10 mouse cellular contexts compared by ENCODE assay signal in genomic region chr16:63016144-63016543, GRCm38 (mm10).
DNase-seq lines count a peak whose midpoint lies in the region; ATAC-seq and TF ChIP-seq lines count a peak whose summit lies in the region.
"Had no signal": no experiment of that assay in that cellular context is flagged by ENCODE, and none has a peak within 500 bp of the region (broad histone marks: within the 10 kb centered on the region; RNA-seq: fewer than 3 reads in every experiment).

No protein-coding gene starts in this region.

- no peak overlapping the region for H3K4me2 ChIP-seq in intestine, postnatal 0 days (replicated peaks; ENCODE audit: low read depth)
- no peak overlapping the region for H3K4me2 ChIP-seq in intestine, embryonic 15.5 days (replicated peaks)
- no peak overlapping the region for H3K4me2 ChIP-seq in hindbrain, embryonic 11.5 days (replicated peaks; ENCODE audit: low read depth, low read length)
- no peak overlapping the region for H3K4me2 ChIP-seq in intestine, embryonic 16.5 days (ENCODE audit: low read depth, low read length)
- H3K4me2 ChIP-seq: hindbrain, embryonic 15.5 days; neural tube, embryonic 13.5 days had no signal

- H3K4me3 ChIP-seq in intestine, postnatal 0 days (ENCODE audit: low read depth, low read length) = no peak overlapping the region
- H3K4me3 ChIP-seq in intestine, embryonic 15.5 days (replicated peaks) = no peak overlapping the region
- H3K4me3 ChIP-seq in hindbrain, embryonic 11.5 days (ENCODE audit: low read depth, low read length) = no peak overlapping the region
- H3K4me3 ChIP-seq in small intestine, adult 2 months (ENCODE audit: low read depth, low read length) = no peak overlapping the region
- H3K4me3 ChIP-seq in intestine, embryonic 16.5 days (ENCODE audit: low read length) = no peak overlapping the region
- H3K4me3 ChIP-seq: hindbrain, embryonic 15.5 days; neural tube, embryonic 13.5 days had no signal

- H3K36me3 ChIP-seq in intestine, postnatal 0 days (ENCODE audit: control insufficient read depth, insufficient read depth) = no peaks in the 10 kb centered on the region
- no peaks in the 10 kb centered on the region for H3K36me3 ChIP-seq in intestine, embryonic 15.5 days
- no peaks in the 10 kb centered on the region for H3K36me3 ChIP-seq in hindbrain, embryonic 11.5 days (ENCODE audit: control insufficient read depth, insufficient read depth, low read length)
- H3K36me3 ChIP-seq in small intestine, adult 2 months (ENCODE audit: control insufficient read depth, insufficient read depth, low read length) = no peaks in the 10 kb centered on the region
- no peaks in the 10 kb centered on the region for H3K36me3 ChIP-seq in intestine, embryonic 16.5 days (ENCODE audit: control insufficient read depth, insufficient read depth, low read length)
- H3K36me3 ChIP-seq: hindbrain, embryonic 15.5 days; neural tube, embryonic 13.5 days had no signal

- no peaks in the 10 kb centered on the region for H3K4me1 ChIP-seq in intestine, postnatal 0 days (replicated peaks; ENCODE audit: control insufficient read depth, insufficient read depth, low read length)
- no peaks in the 10 kb centered on the region for H3K4me1 ChIP-seq in intestine, embryonic 15.5 days (replicated peaks)
- H3K4me1 ChIP-seq in hindbrain, embryonic 11.5 days (replicated peaks; ENCODE audit: control insufficient read depth, insufficient read depth, low read length) = no peaks in the 10 kb centered on the region
- no peaks in the 10 kb centered on the region for H3K4me1 ChIP-seq in small intestine, adult 2 months (ENCODE audit: control insufficient read depth, insufficient read depth, insufficient read length, low read length)
- H3K4me1 ChIP-seq in intestine, embryonic 16.5 days (ENCODE audit: control insufficient read depth, insufficient read depth, low read length) = no peaks in the 10 kb centered on the region
- H3K4me1 ChIP-seq: hindbrain, embryonic 15.5 days; neural tube, embryonic 13.5 days had no signal

- peak; percentile 46 for DNase-seq in A20 (ENCODE audit: low read depth, low spot score)
- peak; percentile 0 for DNase-seq in c-Kit-positive CD71-positive TER-119-positive erythroid progenitor cells, embryonic 14.5 days (ENCODE audit: low spot score)
- DNase-seq in hindbrain, embryonic 11.5 days (ENCODE audit: low spot score) = peak; percentile 66
- no peak for DNase-seq in thymus, postnatal 36 days

- H3K27ac ChIP-seq in intestine, postnatal 0 days (ENCODE audit: low read depth, low read length) = no peak overlapping the region
- no peak overlapping the region for H3K27ac ChIP-seq in intestine, embryonic 15.5 days
- H3K27ac ChIP-seq in hindbrain, embryonic 11.5 days (ENCODE audit: low read depth, low read length) = no peak overlapping the region
- no peak overlapping the region for H3K27ac ChIP-seq in small intestine, adult 2 months (ENCODE audit: insufficient read depth, low read depth, low read length)
- H3K27ac ChIP-seq in intestine, embryonic 16.5 days (ENCODE audit: low read length) = no peak overlapping the region
- H3K27ac ChIP-seq: hindbrain, embryonic 15.5 days; neural tube, embryonic 13.5 days had no signal

- no peak overlapping the region for H3K9ac ChIP-seq in intestine, postnatal 0 days (ENCODE audit: low read depth, low read length)
- no peak overlapping the region for H3K9ac ChIP-seq in intestine, embryonic 15.5 days
- no peak overlapping the region for H3K9ac ChIP-seq in hindbrain, embryonic 11.5 days (ENCODE audit: low read depth, low read length)
- H3K9ac ChIP-seq in intestine, embryonic 16.5 days (ENCODE audit: low read depth, low read length) = no peak overlapping the region
- H3K9ac ChIP-seq: hindbrain, embryonic 15.5 days; neural tube, embryonic 13.5 days had no signal

- no peaks in the 10 kb centered on the region for H3K9me3 ChIP-seq in intestine, postnatal 0 days (ENCODE audit: control insufficient read depth)
- H3K9me3 ChIP-seq in intestine, embryonic 15.5 days = no peaks in the 10 kb centered on the region
- no peaks in the 10 kb centered on the region for H3K9me3 ChIP-seq in hindbrain, embryonic 11.5 days (ENCODE audit: control insufficient read depth, low read length)
- H3K9me3 ChIP-seq in intestine, embryonic 16.5 days (ENCODE audit: control insufficient read depth, low read length) = no peaks in the 10 kb centered on the region
- H3K9me3 ChIP-seq: hindbrain, embryonic 15.5 days; neural tube, embryonic 13.5 days had no signal

- 39% methylated on average over 1 of the region's 1 CpGs for WGBS in intestine, postnatal 0 days
- 52% methylated on average over 1 of the region's 1 CpGs for WGBS in intestine, embryonic 15.5 days
- 36% methylated on average over 1 of the region's 1 CpGs for WGBS in hindbrain, embryonic 11.5 days
- WGBS in small intestine, adult 2 months = 29% methylated on average over 1 of the region's 1 CpGs
- WGBS in intestine, embryonic 16.5 days = 41% methylated on average over 1 of the region's 1 CpGs

- no peak for ATAC-seq in intestine, postnatal 0 days
- ATAC-seq in intestine, embryonic 15.5 days = no peak
- ATAC-seq in hindbrain, embryonic 11.5 days (ENCODE audit: low FRiP score) = peak; percentile 60; the same call in 1 of the 2 replicates
- ATAC-seq in intestine, embryonic 16.5 days = no peak

- H3K27me3 ChIP-seq in intestine, postnatal 0 days (replicated peaks; ENCODE audit: control insufficient read depth, insufficient read depth, low read length) = no peaks in the 10 kb centered on the region
- H3K27me3 ChIP-seq in intestine, embryonic 15.5 days (replicated peaks) = no peaks in the 10 kb centered on the region
- no peaks in the 10 kb centered on the region for H3K27me3 ChIP-seq in hindbrain, embryonic 11.5 days (ENCODE audit: control insufficient read depth, insufficient read depth, low read length)
- no peaks in the 10 kb centered on the region for H3K27me3 ChIP-seq in small intestine, adult 2 months (ENCODE audit: control insufficient read depth, insufficient read depth, low read length)
- H3K27me3 ChIP-seq in intestine, embryonic 16.5 days (replicated peaks; ENCODE audit: control insufficient read depth, insufficient read depth, low read length) = no peaks in the 10 kb centered on the region
- H3K27me3 ChIP-seq: hindbrain, embryonic 15.5 days; neural tube, embryonic 13.5 days had no signal

- TF ChIP-seq CTCF in intestine, postnatal 0 days (IDR thresholded peaks at IDR 0.05; ENCODE audit: low read depth) = peak; percentile 58
- TF ChIP-seq CTCF in small intestine, adult 2 months (IDR thresholded peaks at IDR 0.05; ENCODE audit: extremely low read depth, insufficient read length, insufficient replicate concordance, low read depth, low read length) = 0 out of 2 replicates have a peak, but pooled peaks have one; percentile 17

- no peak for TF ChIP-seq POLR2A in small intestine, adult 2 months (IDR thresholded peaks at IDR 0.05; ENCODE audit: low read depth, low read length)

Comparison
In these comparisons a context has a peak if more than half of its experiments do, and no peak if none do; other contexts are left out.
1. DNase-seq: peak in A20 (single experiment), c-Kit-positive CD71-positive TER-119-positive erythroid progenitor cells, embryonic 14.5 days (single experiment) and hindbrain, embryonic 11.5 days (single experiment); none in thymus, postnatal 36 days (0 of 2).